Comparison of ENCODE assay signal across 8 mouse cellular contexts in genomic region chr17:35178528-35178927, GRCm38 (mm10). TPM values are rescaled to one million over a fixed set of nuclear protein-coding genes. Genes with fewer than 3 reads are reported as not detected.
DNase-seq lines count a peak whose midpoint lies in the region; ATAC-seq and TF ChIP-seq lines count a peak whose summit lies in the region.

No protein-coding gene starts in this region.

- TF ChIP-seq POLR2A in lung, adult 2 months (IDR thresholded peaks at IDR 0.05; ENCODE audit: borderline replicate concordance, extremely low read depth, low read depth, low read length): no peak
- TF ChIP-seq POLR2A in small intestine, adult 2 months (IDR thresholded peaks at IDR 0.05; ENCODE audit: low read depth, low read length): no peak

- H3K4me2 ChIP-seq in intestine, postnatal 0 days (replicated peaks; ENCODE audit: low read depth): no peak overlapping the region

- H3K27me3 ChIP-seq in intestine, postnatal 0 days (replicated peaks; ENCODE audit: control insufficient read depth, insufficient read depth, low read length): no peaks in the 10 kb centered on the region
- H3K27me3 ChIP-seq in small intestine, adult 2 months (ENCODE audit: control insufficient read depth, insufficient read depth, low read length): no peaks in the 10 kb centered on the region

- DNase-seq in right cerebral cortex, postnatal 14 days: peak; percentile 57
- no peak for DNase-seq in right cerebral cortex, postnatal 10 days (ENCODE audit: low spot score in 2 of 2)
- peak; percentile 83 for DNase-seq in adrenal gland, postnatal 25 days
- peak; percentile 83 for DNase-seq in gastrocnemius, postnatal 10 days
- DNase-seq in lung, adult 2 months: peak; percentile 80

- peak; percentile 96 for TF ChIP-seq CTCF in intestine, postnatal 0 days (IDR thresholded peaks at IDR 0.05; ENCODE audit: low read depth)
- TF ChIP-seq CTCF in lung, adult 2 months (IDR thresholded peaks at IDR 0.05; ENCODE audit: insufficient read depth, low read length): peak; percentile 90
- TF ChIP-seq CTCF in small intestine, adult 2 months (IDR thresholded peaks at IDR 0.05; ENCODE audit: extremely low read depth, insufficient read length, insufficient replicate concordance, low read depth, low read length): peak; percentile 93

- 12% methylated on average over 5 of the region's 5 CpGs for WGBS in intestine, postnatal 0 days
- 10% methylated on average over 5 of the region's 5 CpGs for WGBS in lung, adult 2 months
- WGBS in small intestine, adult 2 months: 18% methylated on average over 5 of the region's 5 CpGs

- peak; percentile 48; the same call in 1 of the 2 replicates for ATAC-seq in intestine, postnatal 0 days
- ATAC-seq in activated CD4-positive, CD25-positive, alpha-beta regulatory T cell, adult 4 months: no peak

- no peak overlapping the region for H3K27ac ChIP-seq in intestine, postnatal 0 days (ENCODE audit: low read depth, low read length)
- no peak overlapping the region for H3K27ac ChIP-seq in small intestine, adult 2 months (ENCODE audit: insufficient read depth, low read depth, low read length)

- H3K4me3 ChIP-seq in intestine, postnatal 0 days (ENCODE audit: low read depth, low read length): no peak overlapping the region
- H3K4me3 ChIP-seq in lung, adult 2 months (replicated peaks; ENCODE audit: extremely low read depth, low read depth, low read length): no peak overlapping the region
- H3K4me3 ChIP-seq in small intestine, adult 2 months (ENCODE audit: low read depth, low read length): no peak overlapping the region

- H3K9ac ChIP-seq in intestine, postnatal 0 days (ENCODE audit: low read depth, low read length): no peak overlapping the region

- H3K36me3 ChIP-seq in intestine, postnatal 0 days (ENCODE audit: control insufficient read depth, insufficient read depth): no peaks in the 10 kb centered on the region
- H3K36me3 ChIP-seq in small intestine, adult 2 months (ENCODE audit: control insufficient read depth, insufficient read depth, low read length): no peaks in the 10 kb centered on the region

- H3K9me3 ChIP-seq in intestine, postnatal 0 days (ENCODE audit: control insufficient read depth): no peaks in the 10 kb centered on the region

- H3K4me1 ChIP-seq in intestine, postnatal 0 days (replicated peaks; ENCODE audit: control insufficient read depth, insufficient read depth, low read length): no peaks in the 10 kb centered on the region
- peaks cover 3% of the 10 kb centered on the region; the same call in 1 of the 2 replicates for H3K4me1 ChIP-seq in lung, adult 2 months (ENCODE audit: control insufficient read depth, insufficient read depth, low read length)
- H3K4me1 ChIP-seq in small intestine, adult 2 months (ENCODE audit: control insufficient read depth, insufficient read depth, insufficient read length, low read length): peaks cover 8% of the 10 kb centered on the region

RNA-seq across cellular contexts. Expression of gene Aif1, which starts 2.7 kb away (rescaled TPM):
- 2.3 and 3.0 TPM in 2 replicates for total RNA-seq in adrenal gland, postnatal 25 days (2021)
- 1 to 10 TPM; 2.4 to 2.6 TPM for total RNA-seq in gastrocnemius, postnatal 10 days (2021)
- 23.1 and 25.4 TPM in 2 replicates for polyA plus RNA-seq in intestine, postnatal 0 days (2015; fragmentation: Nextera tagmentation; extraction: Ambion mirVana)
- polyA plus RNA-seq in lung, adult 2 months (2012; rRNA removed): 1.4 and 1.6 TPM in 2 replicates
- polyA plus RNA-seq in small intestine, adult 2 months (2012; rRNA removed): 0.36 and 1.6 TPM in 2 replicates
- 1 to 10 TPM in 1 of 2 experiments, under 1 TPM in 1; 0.91 to 1.9 TPM for polyA plus RNA-seq in activated CD4-positive, CD25-positive, alpha-beta regulatory T cell, adult 4 months (2017; shearing (Covaris generic))

RNA-seq across cellular contexts. Expression of gene Lst1, which starts 9.7 kb away (rescaled TPM):
- 5.2 TPM in 1 of 2 replicates, not detected in the other for total RNA-seq in adrenal gland, postnatal 25 days (2021)
- total RNA-seq in gastrocnemius, postnatal 10 days (2021): 1 to 10 TPM; 4.6 to 5.3 TPM
- polyA plus RNA-seq in intestine, postnatal 0 days (2015; fragmentation: Nextera tagmentation; extraction: Ambion mirVana): 11.3 and 12.9 TPM in 2 replicates
- 19.7 and 37.0 TPM in 2 replicates for polyA plus RNA-seq in lung, adult 2 months (2012; rRNA removed)
- 11.5 and 18.8 TPM in 2 replicates for polyA plus RNA-seq in small intestine, adult 2 months (2012; rRNA removed)
- polyA plus RNA-seq in activated CD4-positive, CD25-positive, alpha-beta regulatory T cell, adult 4 months (2017; shearing (Covaris generic)): 10 to 100 TPM in 1 of 2 experiments, 1 to 10 TPM in 1; 5.4 to 13.4 TPM

RNA-seq across cellular contexts. Expression of gene Prrc2a, which starts 13.8 kb away (rescaled TPM):
- total RNA-seq in adrenal gland, postnatal 25 days (2021): 268 and 310 TPM in 2 replicates
- total RNA-seq in gastrocnemius, postnatal 10 days (2021): 100 to 1,000 TPM; 128 to 149 TPM
- polyA plus RNA-seq in intestine, postnatal 0 days (2015; fragmentation: Nextera tagmentation; extraction: Ambion mirVana): 40.0 and 54.1 TPM in 2 replicates
- 327 and 373 TPM in 2 replicates for polyA plus RNA-seq in lung, adult 2 months (2012; rRNA removed)
- polyA plus RNA-seq in small intestine, adult 2 months (2012; rRNA removed): 177 and 352 TPM in 2 replicates
- 10 to 100 TPM; 38.8 to 78.9 TPM for polyA plus RNA-seq in activated CD4-positive, CD25-positive, alpha-beta regulatory T cell, adult 4 months (2017; shearing (Covaris generic))

RNA-seq across cellular contexts. Expression of gene Ltb, which starts 15.7 kb away (rescaled TPM):
- total RNA-seq in adrenal gland, postnatal 25 days (2021): 2.8 and 8.5 TPM in 2 replicates
- under 1 TPM; 0.68 to 0.75 TPM for total RNA-seq in gastrocnemius, postnatal 10 days (2021)
- polyA plus RNA-seq in intestine, postnatal 0 days (2015; fragmentation: Nextera tagmentation; extraction: Ambion mirVana): 1.7 and 2.4 TPM in 2 replicates
- polyA plus RNA-seq in lung, adult 2 months (2012; rRNA removed): 28.1 and 29.9 TPM in 2 replicates
- 26.2 and 32.9 TPM in 2 replicates for polyA plus RNA-seq in small intestine, adult 2 months (2012; rRNA removed)
- 100 to 1,000 TPM; 134 to 383 TPM for polyA plus RNA-seq in activated CD4-positive, CD25-positive, alpha-beta regulatory T cell, adult 4 months (2017; shearing (Covaris generic))

RNA-seq across cellular contexts. Expression of gene Tnf, which starts 23.3 kb away (rescaled TPM):
- 0.58 and 0.76 TPM in 2 replicates for total RNA-seq in adrenal gland, postnatal 25 days (2021)
- total RNA-seq in gastrocnemius, postnatal 10 days (2021): under 1 TPM; 0.23 to 0.99 TPM
- 0.17 and 0.27 TPM in 2 replicates for polyA plus RNA-seq in intestine, postnatal 0 days (2015; fragmentation: Nextera tagmentation; extraction: Ambion mirVana)
- 2.1 and 2.5 TPM in 2 replicates for polyA plus RNA-seq in lung, adult 2 months (2012; rRNA removed)
- polyA plus RNA-seq in small intestine, adult 2 months (2012; rRNA removed): 0.94 and 1.8 TPM in 2 replicates
- polyA plus RNA-seq in activated CD4-positive, CD25-positive, alpha-beta regulatory T cell, adult 4 months (2017; shearing (Covaris generic)): 10 to 100 TPM; 21.5 to 21.6 TPM

Comparison
In these comparisons a context has a peak if more than half of its experiments do, and no peak if none do; other contexts are left out.
1. DNase-seq: peak in right cerebral cortex, postnatal 14 days (single experiment), adrenal gland, postnatal 25 days (single experiment), gastrocnemius, postnatal 10 days (single experiment) and lung, adult 2 months (single experiment); none in right cerebral cortex, postnatal 10 days (0 of 2).
2. Peak in every context shown above with its lines, with median percentiles within 50 percentile points of each other: CTCF ChIP-seq.